Mouse (Mus musculus) liver, postnatal 0 days (tissue): ENCODE measurements around the gene Sult1d1. TPM values are rescaled to one million over a fixed set of nuclear protein-coding genes. Genes with fewer than 3 reads are reported as not detected.

Experiments used
- ATAC-seq: fragments of 200-750 bp; cut with Nextera tagmentation; 2 replicates; pipeline ENCODE4 v1.8.0; 2017; ENCODE audit warnings: mild to moderate bottlenecking, moderate library complexity
- DNase-seq: peaks from one replicate; pipeline ENCODE4 v3.0.0-alpha.2; 2016
- H3K27ac ChIP-seq: fragments of 300-500 bp; sonication (generic); 2 replicates; pipeline ENCODE4 v1.5.1; 2014; ENCODE audit warnings: antibody characterized with exemption, moderate library complexity, mild to moderate bottlenecking, low read depth
- H3K27me3 ChIP-seq: fragments of 300-500 bp; sonication (generic); 2 replicates; pipeline ENCODE4 v1.6.1; 2014; ENCODE audit warnings: low read length, control low read depth, mixed read lengths; ENCODE audit not compliant: insufficient read depth
- H3K36me3 ChIP-seq: fragments of 300-500 bp; sonication (generic); replicated peaks from 2 replicates; pipeline ENCODE4 v1.6.1; 2014; ENCODE audit warnings: mild to moderate bottlenecking, control low read depth, low read length, moderate library complexity, mixed read lengths; ENCODE audit not compliant: insufficient read depth
- H3K4me1 ChIP-seq: fragments of 300-500 bp; sonication (generic); 2 replicates; pipeline ENCODE4 v1.6.1; 2014; ENCODE audit warnings: antibody characterized with exemption, mild to moderate bottlenecking, control low read depth; ENCODE audit not compliant: insufficient read depth
- H3K4me2 ChIP-seq: fragments of 300-500 bp; sonication (generic); 2 replicates; pipeline ENCODE4 v1.6.1; 2014; ENCODE audit warnings: low read depth, mild to moderate bottlenecking, low read length, moderate library complexity, mixed read lengths
- H3K4me3 ChIP-seq: fragments of 300-500 bp; sonication (generic); 2 replicates; pipeline ENCODE4 v1.5.1; 2014; ENCODE audit warnings: low read depth, low read length
- H3K9ac ChIP-seq: fragments of 300-500 bp; sonication (generic); replicated peaks from 2 replicates; pipeline ENCODE4 v1.6.1; 2014; ENCODE audit warnings: mild to moderate bottlenecking, moderate library complexity
- H3K9me3 ChIP-seq: fragments of 300-500 bp; sonication (generic); 2 replicates; pipeline ENCODE4 v1.6.1; 2016; ENCODE audit warnings: mild to moderate bottlenecking, control low read depth, low read length, mixed read lengths
- CTCF ChIP-seq: sonication (generic); IDR thresholded peaks from 2 replicates; pipeline ENCODE4 v1.5.1; 2016; ENCODE audit warnings: antibody characterized with exemption, low read depth
- EP300 ChIP-seq: IDR thresholded peaks from 2 replicates; pipeline ENCODE4 v1.6.1; 2016; ENCODE audit warnings: antibody characterized with exemption, low read depth, mild to moderate bottlenecking
- WGBS: fragments of 180-500 bp; shearing (Covaris S2); extraction: QIAGEN DNeasy Blood & Tissue Kit; methylation state at CpG from one replicate; pipeline ENCODE4 v1.1.7; 2014; ENCODE audit not compliant: insufficient replicate concordance; 5-methylcytosine and 5-hydroxymethylcytosine counted together
- polyA plus RNA-seq: library from polyadenylated mRNA; unstranded; fragments of >200 nt; fragmentation: Nextera tagmentation; extraction: Ambion mirVana; gene quantifications from 2 replicates; pipeline ENCODE4 v1.2.1, GENCODE M21; 2015

The Sult1d1 gene
- polyA plus RNA-seq, 1 experiment from 2014 or later = 57.9 TPM

GRCm38 (mm10) chr5:87589916-87590315 is 21.1 kb upstream of the Sult1d1 start:
- TF ChIP-seq CTCF (no peak), EP300 (no peak)
- ATAC-seq = no peak
- no peak for DNase-seq
- H3K4me2 ChIP-seq = no peak overlapping the region
- no peaks in the 10 kb centered on the region for H3K9me3 ChIP-seq
- H3K36me3 ChIP-seq = no peaks in the 10 kb centered on the region
- no peak overlapping the region for H3K27ac ChIP-seq
- no peaks in the 10 kb centered on the region for H3K4me1 ChIP-seq
- no peak overlapping the region for H3K4me3 ChIP-seq
- H3K27me3 ChIP-seq = no peaks in the 10 kb centered on the region
- WGBS = 45% methylated on average over 2 of the region's 2 CpGs
- H3K9ac ChIP-seq = no peak overlapping the region

GRCm38 (mm10) chr5:87580389-87580788 is 11.6 kb upstream of the Sult1d1 start:
- Histone ChIP-seq H3K4me3 (no peak overlapping the region), H3K9ac (no peak overlapping the region), H3K27me3 (no peaks in the 10 kb centered on the region), H3K9me3 (no peaks in the 10 kb centered on the region), H3K36me3 (no peaks in the 10 kb centered on the region), H3K27ac (no peak overlapping the region), H3K4me2 (no peak overlapping the region), H3K4me1 (no peaks in the 10 kb centered on the region)
- ATAC-seq (no peak), DNase-seq (no peak)
- no peak for TF ChIP-seq EP300
- 65% methylated on average over 1 of the region's 1 CpGs for WGBS

- DNase-seq = no peak
- WGBS = 60% methylated on average over 1 of the region's 1 CpGs
- TF ChIP-seq CTCF = no peak
- TF ChIP-seq EP300 = no peak
- Histone ChIP-seq H3K4me3 (no peak overlapping the region), H3K9me3 (no peaks in the 10 kb centered on the region), H3K9ac (no peak overlapping the region), H3K36me3 (no peaks in the 10 kb centered on the region), H3K27me3 (no peaks in the 10 kb centered on the region), H3K27ac (no peak overlapping the region), H3K4me1 (no peaks in the 10 kb centered on the region), H3K4me2 (no peak overlapping the region)
- no peak for ATAC-seq
Observed at GRCm38 (mm10) chr5:87574174-87574573, 5.3 kb upstream of the Sult1d1 start.

DNA sequence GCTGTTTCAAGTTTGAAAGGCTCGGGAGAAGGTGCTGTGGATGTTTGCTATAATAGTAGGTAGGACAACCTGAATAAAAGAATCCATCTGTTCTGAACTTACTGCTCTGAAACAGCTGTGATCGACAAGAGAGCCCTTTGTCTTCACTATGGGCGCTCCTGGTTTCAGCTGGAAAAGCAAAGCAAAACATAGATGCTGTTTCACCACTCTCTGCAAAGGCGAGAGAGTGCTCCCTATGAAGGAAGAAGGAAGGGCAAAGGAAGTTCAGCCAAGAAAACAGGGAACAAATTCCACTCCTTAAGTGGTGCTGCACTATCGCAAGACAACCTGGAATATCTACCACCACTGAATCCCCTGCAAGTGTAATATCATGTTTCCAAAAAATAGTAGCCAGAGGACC is 4.7 kb upstream of the Sult1d1 start:
- Histone ChIP-seq H3K27ac (no peak overlapping the region), H3K4me1 (no peaks in the 10 kb centered on the region), H3K9me3 (no peaks in the 10 kb centered on the region), H3K27me3 (no peaks in the 10 kb centered on the region), H3K9ac (no peak overlapping the region), H3K36me3 (no peaks in the 10 kb centered on the region), H3K4me3 (no peak overlapping the region), H3K4me2 (no peak overlapping the region)
- no peak for TF ChIP-seq EP300
- no peak for TF ChIP-seq CTCF
- WGBS = 69% methylated on average over 5 of the region's 5 CpGs
- DNase-seq = no peak
- ATAC-seq = no peak

DNA sequence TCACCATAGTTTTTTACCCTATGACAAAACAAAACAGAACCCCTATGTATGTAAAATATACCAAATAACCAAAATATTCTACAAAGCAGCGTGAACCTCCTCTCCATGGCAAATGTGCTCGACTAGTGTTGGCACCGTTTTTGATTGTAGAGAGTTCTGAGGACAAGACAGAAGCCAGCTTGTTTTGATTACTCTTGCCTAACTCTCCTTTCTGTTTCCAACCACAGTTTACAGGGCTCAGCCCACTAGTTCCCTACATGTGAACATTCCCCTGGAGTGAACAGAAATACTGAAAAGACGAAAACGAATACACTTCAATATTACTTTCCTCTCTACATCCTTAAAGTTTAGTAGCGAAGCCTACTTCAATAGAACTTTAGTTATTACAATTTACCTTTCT is 4.0 kb upstream of the Sult1d1 start:
- TF ChIP-seq CTCF = no peak
- no peak for TF ChIP-seq EP300

DNA sequence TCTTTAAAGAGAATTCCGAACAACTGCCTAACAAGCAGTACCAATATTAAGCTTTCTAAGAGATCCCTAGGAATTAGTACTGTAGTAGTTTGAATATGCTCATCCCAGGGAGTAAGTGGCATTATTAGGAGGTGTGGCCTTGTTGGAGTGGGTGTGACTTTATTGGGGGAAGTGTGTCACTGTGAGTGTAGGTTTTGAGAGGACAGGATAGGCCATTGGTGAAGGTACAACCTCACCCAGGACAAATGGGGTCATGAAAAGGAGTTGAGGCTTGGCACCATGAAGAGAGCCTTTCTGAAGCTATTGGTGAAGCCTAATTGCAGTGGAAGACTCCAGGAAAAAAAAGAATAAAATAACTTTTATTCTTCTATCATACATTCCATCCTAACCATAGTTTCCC is 1.5 kb downstream of the Sult1d1 start:
- Histone ChIP-seq H3K9ac (no peak overlapping the region), H3K27ac (peak overlapping the region; percentile 57; the same call in 1 of the 2 replicates), H3K9me3 (no peaks in the 10 kb centered on the region), H3K36me3 (0 out of 2 replicates have a peak, but pooled peaks cover 2% of the 10 kb centered on the region), H3K27me3 (no peaks in the 10 kb centered on the region), H3K4me2 (peak overlapping the region; percentile 52), H3K4me1 (no peaks in the 10 kb centered on the region), H3K4me3 (peak overlapping the region; percentile 36)
- no peak for DNase-seq
- ATAC-seq = peak; percentile 83
- no peak for TF ChIP-seq CTCF
- TF ChIP-seq EP300 = no peak
- WGBS = 64% methylated on average over 1 of the region's 1 CpGs

More for the DNA sequence above, 4.0 kb upstream of the Sult1d1 start:
- H3K27me3 ChIP-seq = no peaks in the 10 kb centered on the region
- H3K9me3 ChIP-seq = no peaks in the 10 kb centered on the region
- H3K4me3 ChIP-seq = no peak overlapping the region
- H3K4me1 ChIP-seq = no peaks in the 10 kb centered on the region
- H3K4me2 ChIP-seq = no peak overlapping the region
- H3K9ac ChIP-seq = no peak overlapping the region
- 0 out of 2 replicates have a peak overlapping the region, but pooled peaks have one; percentile 25 for H3K27ac ChIP-seq
- DNase-seq (no peak), ATAC-seq (no peak)
- WGBS = 73% methylated on average over 6 of the region's 6 CpGs
- no peaks in the 10 kb centered on the region for H3K36me3 ChIP-seq

DNA sequence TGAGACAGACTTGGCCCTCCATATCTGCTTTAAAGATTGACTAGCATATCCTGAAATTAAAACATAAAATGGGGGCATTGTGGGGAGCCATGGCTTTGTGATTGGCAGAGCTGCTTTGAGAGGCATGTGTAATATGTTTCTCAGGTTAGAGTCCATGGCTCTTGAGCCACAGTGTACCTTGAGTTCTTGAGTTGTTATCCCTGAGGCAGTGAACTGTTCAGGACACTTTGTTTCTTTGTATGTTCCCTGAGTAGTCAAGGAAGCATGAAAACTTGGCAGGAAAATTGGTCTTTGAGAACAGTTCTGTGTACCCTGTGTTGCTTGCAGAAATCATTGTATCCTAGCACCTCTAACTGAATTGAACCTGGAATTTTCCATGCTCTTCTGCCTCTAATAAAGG is 5.9 kb downstream of the Sult1d1 start:
- Histone ChIP-seq H3K4me3 (no peak overlapping the region), H3K4me1 (no peaks in the 10 kb centered on the region), H3K27me3 (no peaks in the 10 kb centered on the region), H3K27ac (no peak overlapping the region), H3K9ac (no peak overlapping the region), H3K36me3 (0 out of 2 replicates have a peak, but pooled peaks cover 2% of the 10 kb centered on the region), H3K4me2 (no peak overlapping the region), H3K9me3 (no peaks in the 10 kb centered on the region)
- no peak for TF ChIP-seq CTCF
- TF ChIP-seq EP300 = peak; percentile 69
- no peak for DNase-seq
- ATAC-seq = peak; percentile 42; the same call in 1 of the 2 replicates
